Mouse (Mus musculus): ENCODE data around the gene Crk. TPM values are rescaled to one million over a fixed set of nuclear protein-coding genes. Genes with fewer than 3 reads are reported as not detected.

Crk gene
- polyA plus RNA-seq (2012; ENCODE audit: low replicate concordance) = 108 and 131 TPM in 2 replicates

GRCm38 (mm10) chr11:75678747-75679438 lies at the start of gene Crk:
Gene Crk (plus strand): TSS chr11:75679259.

GRCm38 (mm10) chr11:75630645-75631229 lies 48.3 kb upstream of the Crk start, which contains the start of gene Inpp5k:
Gene Inpp5k (plus strand): TSS chr11:75630988.

GRCm38 (mm10) chr11:75650311-75650710 lies 28.7 kb upstream of the Crk start, which contains the start of gene Myo1c:
Gene Myo1c (plus strand): TSS chr11:75650504.

GRCm38 (mm10) chr11:75732434-75733226 lies 53.6 kb downstream of the Crk start, which contains the start of gene Ywhae:
Gene Ywhae (plus strand): TSS chr11:75732869.

Other genes starting within 250 kb of the Crk start
- gene Serpinf2, start 239.7 kb upstream of the Crk start, polyA plus RNA-seq (2012; ENCODE audit: low replicate concordance) = 0.23 TPM in 1 of 2 replicates, not detected in the other
- gene Wdr81, start 224.5 kb upstream of the Crk start, polyA plus RNA-seq (2012; ENCODE audit: low replicate concordance) = 39.0 and 68.5 TPM in 2 replicates
- 4.8 and 7.8 TPM in 2 replicates for gene Tlcd2, start 217.5 kb upstream of the Crk start, polyA plus RNA-seq (2012; ENCODE audit: low replicate concordance)
- gene Prpf8, start 192.4 kb upstream of the Crk start, polyA plus RNA-seq (2012; ENCODE audit: low replicate concordance) = 27.1 and 69.4 TPM in 2 replicates
- gene Rilp, start 169.2 kb upstream of the Crk start, polyA plus RNA-seq (2012; ENCODE audit: low replicate concordance) = 0.30 and 1.1 TPM in 2 replicates
- gene Scarf1, start 165.7 kb upstream of the Crk start, polyA plus RNA-seq (2012; ENCODE audit: low replicate concordance) = 0.98 and 4.7 TPM in 2 replicates
- gene Slc43a2, start 147.6 kb upstream of the Crk start, polyA plus RNA-seq (2012; ENCODE audit: low replicate concordance) = 17.5 and 29.1 TPM in 2 replicates
- gene Pitpna, start 91.2 kb upstream of the Crk start, polyA plus RNA-seq (2012; ENCODE audit: low replicate concordance) = 18.7 and 52.8 TPM in 2 replicates
- gene Inpp5k, start 48.3 kb upstream of the Crk start, polyA plus RNA-seq (2012; ENCODE audit: low replicate concordance) = 7.7 and 60.5 TPM in 2 replicates
- 19.6 and 58.4 TPM in 2 replicates for gene Myo1c, start 28.8 kb upstream of the Crk start, polyA plus RNA-seq (2012; ENCODE audit: low replicate concordance)
- 61.8 and 64.0 TPM in 2 replicates for gene Ywhae, start 53.6 kb downstream of the Crk start, polyA plus RNA-seq (2012; ENCODE audit: low replicate concordance)
- gene Doc2b, start 116.8 kb downstream of the Crk start, polyA plus RNA-seq (2012; ENCODE audit: low replicate concordance) = not detected in 2 replicates

Measured in leukemia stem cell, adult 10-12 weeks (primary cell).